ENCODE assay signal across 8 mouse cellular contexts in genomic region chr2:162999744-163000143, GRCm38 (mm10). TPM values are rescaled to one million over a fixed set of nuclear protein-coding genes. Genes with fewer than 3 reads are reported as not detected.
DNase-seq lines count a peak whose midpoint lies in the region; ATAC-seq lines count a peak whose summit lies in the region.

No protein-coding gene starts in this region.

- H3K36me3 ChIP-seq in forebrain, embryonic 11.5 days (ENCODE audit: control insufficient read depth, insufficient read depth, low read length) = no peaks in the 10 kb centered on the region
- H3K36me3 ChIP-seq in forebrain, embryonic 15.5 days = no peaks in the 10 kb centered on the region
- no peaks in the 10 kb centered on the region for H3K36me3 ChIP-seq in liver, embryonic 11.5 days (ENCODE audit: control insufficient read depth, insufficient read depth, low read length)

- H3K4me2 ChIP-seq in forebrain, embryonic 11.5 days (ENCODE audit: low read depth, low read length, severe bottlenecking) = no peak overlapping the region
- no peak overlapping the region for H3K4me2 ChIP-seq in forebrain, embryonic 15.5 days (replicated peaks)
- no peak overlapping the region for H3K4me2 ChIP-seq in liver, embryonic 11.5 days

- H3K9me3 ChIP-seq in forebrain, embryonic 11.5 days (ENCODE audit: control insufficient read depth, low read length) = no peaks in the 10 kb centered on the region
- no peaks in the 10 kb centered on the region for H3K9me3 ChIP-seq in forebrain, embryonic 15.5 days
- no peaks in the 10 kb centered on the region for H3K9me3 ChIP-seq in liver, embryonic 11.5 days (ENCODE audit: control insufficient read depth, low read length)

- no peak overlapping the region for H3K9ac ChIP-seq in forebrain, embryonic 11.5 days (ENCODE audit: low read length)
- no peak overlapping the region for H3K9ac ChIP-seq in forebrain, embryonic 15.5 days (replicated peaks)
- no peak overlapping the region for H3K9ac ChIP-seq in liver, embryonic 11.5 days (ENCODE audit: low read depth, low read length)

- no peak for ATAC-seq in forebrain, embryonic 11.5 days (replicated peaks; ENCODE audit: low FRiP score)
- ATAC-seq in forebrain, embryonic 15.5 days (replicated peaks) = no peak
- ATAC-seq in liver, embryonic 11.5 days (replicated peaks; ENCODE audit: low FRiP score) = no peak
- ATAC-seq in granulocyte monocyte progenitor cell, adult 5-6 weeks (replicated peaks; ENCODE audit: poor library complexity, severe bottlenecking) = peak; percentile 80

- WGBS in forebrain, embryonic 11.5 days = 35% methylated on average over 3 of the region's 3 CpGs
- 24% methylated on average over 3 of the region's 3 CpGs for WGBS in forebrain, embryonic 15.5 days
- 23% methylated on average over 3 of the region's 3 CpGs for WGBS in liver, embryonic 11.5 days

- peak; percentile 72 for DNase-seq in forebrain, embryonic 11.5 days (ENCODE audit: low spot score)
- peak; percentile 37 for DNase-seq in liver
- no peak for DNase-seq in liver, embryonic 11.5 days (ENCODE audit: low spot score)
- DNase-seq in WW6 (ENCODE audit: low read depth, low spot score) = peak; percentile 43
- peak; percentile 42 for DNase-seq in naive thymus-derived CD4-positive, alpha-beta T cell, adult 2 months (ENCODE audit: low read depth)
- DNase-seq in urinary bladder, postnatal 4 days (ENCODE audit: low spot score in 2 of 2) = no peak

- no peak overlapping the region for H3K27ac ChIP-seq in forebrain, embryonic 11.5 days (ENCODE audit: low read depth, low read length)
- H3K27ac ChIP-seq in forebrain, embryonic 15.5 days (replicated peaks) = no peak overlapping the region
- no peak overlapping the region for H3K27ac ChIP-seq in liver, embryonic 11.5 days (ENCODE audit: low read depth, low read length)

- H3K4me1 ChIP-seq in forebrain, embryonic 11.5 days (replicated peaks; ENCODE audit: control insufficient read depth, insufficient read depth, low read length) = no peaks in the 10 kb centered on the region
- 0 out of 2 replicates have a peak, but pooled peaks cover 6% of the 10 kb centered on the region for H3K4me1 ChIP-seq in forebrain, embryonic 15.5 days
- no peaks in the 10 kb centered on the region for H3K4me1 ChIP-seq in liver, embryonic 11.5 days (replicated peaks; ENCODE audit: control insufficient read depth, insufficient read depth, low read length)

- H3K27me3 ChIP-seq in forebrain, embryonic 11.5 days (ENCODE audit: control insufficient read depth, insufficient read depth, low read length) = no peaks in the 10 kb centered on the region
- H3K27me3 ChIP-seq in forebrain, embryonic 15.5 days = no peaks in the 10 kb centered on the region
- H3K27me3 ChIP-seq in liver, embryonic 11.5 days (replicated peaks; ENCODE audit: control insufficient read depth, insufficient read depth, low read length) = no peaks in the 10 kb centered on the region

- no peak overlapping the region for H3K4me3 ChIP-seq in forebrain, embryonic 11.5 days (ENCODE audit: low read depth, low read length)
- no peak overlapping the region for H3K4me3 ChIP-seq in forebrain, embryonic 15.5 days
- no peak overlapping the region for H3K4me3 ChIP-seq in liver, embryonic 11.5 days (ENCODE audit: low read depth, low read length)

RNA-seq across cellular contexts. Expression of gene Sgk2, which starts 12.6 kb away (rescaled TPM):
- polyA plus RNA-seq in forebrain, embryonic 11.5 days (2014; fragmentation: Nextera tagmentation; extraction: Ambion mirVana) = not detected in 2 replicates
- 0.32 TPM in 1 of 2 replicates, not detected in the other for polyA plus RNA-seq in forebrain, embryonic 15.5 days (2015; fragmentation: Nextera tagmentation; extraction: Ambion mirVana)
- polyA plus RNA-seq in liver, embryonic 11.5 days (2014; fragmentation: Nextera tagmentation; extraction: Ambion mirVana) = 2.8 and 3.3 TPM in 2 replicates
- not detected in 2 replicates for total RNA-seq in granulocyte monocyte progenitor cell, adult 5-6 weeks (2014; fragmentation: Nextera tagmentation)
- total RNA-seq in granulocyte monocyte progenitor cell, adult 5-6 weeks (2017) = not detected in 2 replicates

RNA-seq across cellular contexts. Expression of gene Ift52, which starts 17.4 kb away (rescaled TPM):
- 52.7 and 58.7 TPM in 2 replicates for polyA plus RNA-seq in forebrain, embryonic 11.5 days (2014; fragmentation: Nextera tagmentation; extraction: Ambion mirVana)
- 38.4 and 40.2 TPM in 2 replicates for polyA plus RNA-seq in forebrain, embryonic 15.5 days (2015; fragmentation: Nextera tagmentation; extraction: Ambion mirVana)
- polyA plus RNA-seq in liver, embryonic 11.5 days (2014; fragmentation: Nextera tagmentation; extraction: Ambion mirVana) = 43.0 and 44.8 TPM in 2 replicates
- 39.4 and 42.5 TPM in 2 replicates for total RNA-seq in granulocyte monocyte progenitor cell, adult 5-6 weeks (2014; fragmentation: Nextera tagmentation)
- 19.9 and 23.8 TPM in 2 replicates for total RNA-seq in granulocyte monocyte progenitor cell, adult 5-6 weeks (2017)

RNA-seq across cellular contexts. Expression of gene Mybl2, which starts 54.7 kb away (rescaled TPM):
- polyA plus RNA-seq in forebrain, embryonic 11.5 days (2014; fragmentation: Nextera tagmentation; extraction: Ambion mirVana) = 54.3 and 60.4 TPM in 2 replicates
- 11.8 and 14.3 TPM in 2 replicates for polyA plus RNA-seq in forebrain, embryonic 15.5 days (2015; fragmentation: Nextera tagmentation; extraction: Ambion mirVana)
- polyA plus RNA-seq in liver, embryonic 11.5 days (2014; fragmentation: Nextera tagmentation; extraction: Ambion mirVana) = 69.2 and 70.9 TPM in 2 replicates
- 60.2 and 71.5 TPM in 2 replicates for total RNA-seq in granulocyte monocyte progenitor cell, adult 5-6 weeks (2014; fragmentation: Nextera tagmentation)
- total RNA-seq in granulocyte monocyte progenitor cell, adult 5-6 weeks (2017) = 40.6 and 42.4 TPM in 2 replicates

RNA-seq across cellular contexts. Expression of gene L3mbtl1, which starts 56.5 kb away (rescaled TPM):
- polyA plus RNA-seq in forebrain, embryonic 11.5 days (2014; fragmentation: Nextera tagmentation; extraction: Ambion mirVana) = 0.16 and 0.21 TPM in 2 replicates
- polyA plus RNA-seq in forebrain, embryonic 15.5 days (2015; fragmentation: Nextera tagmentation; extraction: Ambion mirVana) = 0.86 and 1.3 TPM in 2 replicates
- polyA plus RNA-seq in liver, embryonic 11.5 days (2014; fragmentation: Nextera tagmentation; extraction: Ambion mirVana) = 0.05 and 0.08 TPM in 2 replicates
- total RNA-seq in granulocyte monocyte progenitor cell, adult 5-6 weeks (2014; fragmentation: Nextera tagmentation) = not detected in 2 replicates
- not detected in 2 replicates for total RNA-seq in granulocyte monocyte progenitor cell, adult 5-6 weeks (2017)

Comparison
In these comparisons a context has a peak if more than half of its experiments do, and no peak if none do; other contexts are left out.
1. DNase-seq: peak in forebrain, embryonic 11.5 days (single experiment), liver (single experiment), WW6 (single experiment) and naive thymus-derived CD4-positive, alpha-beta T cell, adult 2 months (single experiment); none in liver, embryonic 11.5 days (single experiment) and urinary bladder, postnatal 4 days (0 of 2).